Mouse (Mus musculus): ENCODE measurements around the gene Fbxl15. TPM values are rescaled to one million over a fixed set of nuclear protein-coding genes. Genes with fewer than 3 reads are reported as not detected.

The Fbxl15 gene
- polyA plus RNA-seq, 1 experiment, result 3.9 TPM

GRCm38 (mm10) chr19:46314872-46315742 is 12.9 kb upstream of the Fbxl15 start:
- H3K4me1 ChIP-seq (ENCODE audit: control insufficient read depth, insufficient read depth, low read length), result peaks cover 2% of the 10 kb centered on the region; the same call in 1 of the 2 replicates
- TF ChIP-seq CTCF (IDR thresholded peaks at IDR 0.05; ENCODE audit: borderline replicate concordance, insufficient read depth, low read length) (no peak), POLR2A (IDR thresholded peaks at IDR 0.05; ENCODE audit: low read depth, low read length) (0 out of 2 replicates have a peak, but pooled peaks have one; percentile 18)
- no peak overlapping the region for H3K27ac ChIP-seq (ENCODE audit: insufficient read depth, low read length)
- no peak overlapping the region for H3K4me3 ChIP-seq (ENCODE audit: insufficient read depth, low read length)

- TF ChIP-seq POLR2A (IDR thresholded peaks at IDR 0.05; ENCODE audit: low read depth, low read length) (0 out of 2 replicates have a peak, but pooled peaks have one; percentile 25), CTCF (IDR thresholded peaks at IDR 0.05; ENCODE audit: borderline replicate concordance, insufficient read depth, low read length) (no peak)
- Histone ChIP-seq H3K27ac (ENCODE audit: insufficient read depth, low read length) (no peak overlapping the region), H3K4me1 (ENCODE audit: control insufficient read depth, insufficient read depth, low read length) (peaks cover 2% of the 10 kb centered on the region), H3K4me3 (ENCODE audit: insufficient read depth, low read length) (no peak overlapping the region)
Measured at GRCm38 (mm10) chr19:46315752-46316610, 12.0 kb upstream of the Fbxl15 start.

- Histone ChIP-seq H3K4me3 (ENCODE audit: insufficient read depth, low read length) (no peak overlapping the region), H3K27ac (ENCODE audit: insufficient read depth, low read length) (no peak overlapping the region), H3K4me1 (ENCODE audit: control insufficient read depth, insufficient read depth, low read length) (peaks cover 2% of the 10 kb centered on the region)
- TF ChIP-seq CTCF (IDR thresholded peaks at IDR 0.05; ENCODE audit: borderline replicate concordance, insufficient read depth, low read length) (no peak), POLR2A (IDR thresholded peaks at IDR 0.05; ENCODE audit: low read depth, low read length) (no peak)
Measured at GRCm38 (mm10) chr19:46316846-46317545, 11.0 kb upstream of the Fbxl15 start.

GRCm38 (mm10) chr19:46317546-46317885 is 10.5 kb upstream of the Fbxl15 start:
- Histone ChIP-seq H3K27ac (ENCODE audit: insufficient read depth, low read length) (no peak overlapping the region), H3K4me1 (ENCODE audit: control insufficient read depth, insufficient read depth, low read length) (peaks cover 2% of the 10 kb centered on the region), H3K4me3 (ENCODE audit: insufficient read depth, low read length) (no peak overlapping the region)
- no peak for TF ChIP-seq CTCF (IDR thresholded peaks at IDR 0.05; ENCODE audit: borderline replicate concordance, insufficient read depth, low read length)
- TF ChIP-seq POLR2A (IDR thresholded peaks at IDR 0.05; ENCODE audit: low read depth, low read length), result no peak

- Histone ChIP-seq H3K27ac (ENCODE audit: insufficient read depth, low read length) (no peak overlapping the region), H3K4me1 (ENCODE audit: control insufficient read depth, insufficient read depth, low read length) (peaks cover 2% of the 10 kb centered on the region), H3K4me3 (ENCODE audit: insufficient read depth, low read length) (no peak overlapping the region)
- TF ChIP-seq CTCF (IDR thresholded peaks at IDR 0.05; ENCODE audit: borderline replicate concordance, insufficient read depth, low read length) (no peak), POLR2A (IDR thresholded peaks at IDR 0.05; ENCODE audit: low read depth, low read length) (0 out of 2 replicates have a peak, but pooled peaks have one; percentile 18)
Measured at GRCm38 (mm10) chr19:46318031-46318471, 9.9 kb upstream of the Fbxl15 start.

GRCm38 (mm10) chr19:46318586-46319378 is 9.2 kb upstream of the Fbxl15 start:
- peaks cover 2% of the 10 kb centered on the region for H3K4me1 ChIP-seq (ENCODE audit: control insufficient read depth, insufficient read depth, low read length)
- H3K4me3 ChIP-seq (ENCODE audit: insufficient read depth, low read length), result no peak overlapping the region
- TF ChIP-seq POLR2A (IDR thresholded peaks at IDR 0.05; ENCODE audit: low read depth, low read length) (0 out of 2 replicates have a peak, but pooled peaks have one; percentile 23), CTCF (IDR thresholded peaks at IDR 0.05; ENCODE audit: borderline replicate concordance, insufficient read depth, low read length) (no peak)
- no peak overlapping the region for H3K27ac ChIP-seq (ENCODE audit: insufficient read depth, low read length)

- peaks cover 2% of the 10 kb centered on the region for H3K4me1 ChIP-seq (ENCODE audit: control insufficient read depth, insufficient read depth, low read length)
- TF ChIP-seq POLR2A (IDR thresholded peaks at IDR 0.05; ENCODE audit: low read depth, low read length) (no peak), CTCF (IDR thresholded peaks at IDR 0.05; ENCODE audit: borderline replicate concordance, insufficient read depth, low read length) (no peak)
- no peak overlapping the region for H3K4me3 ChIP-seq (ENCODE audit: insufficient read depth, low read length)
Measured at GRCm38 (mm10) chr19:46320076-46320785, 7.8 kb upstream of the Fbxl15 start.

More at GRCm38 (mm10) chr19:46320076-46320785, 7.8 kb upstream of the Fbxl15 start:
- no peak overlapping the region for H3K27ac ChIP-seq (ENCODE audit: insufficient read depth, low read length)

All from embryonic fibroblast, embryonic 13.5 days (primary cell).